Mouse (Mus musculus): ENCODE measurements around the gene Pde8b.

Pde8b gene

DNA sequence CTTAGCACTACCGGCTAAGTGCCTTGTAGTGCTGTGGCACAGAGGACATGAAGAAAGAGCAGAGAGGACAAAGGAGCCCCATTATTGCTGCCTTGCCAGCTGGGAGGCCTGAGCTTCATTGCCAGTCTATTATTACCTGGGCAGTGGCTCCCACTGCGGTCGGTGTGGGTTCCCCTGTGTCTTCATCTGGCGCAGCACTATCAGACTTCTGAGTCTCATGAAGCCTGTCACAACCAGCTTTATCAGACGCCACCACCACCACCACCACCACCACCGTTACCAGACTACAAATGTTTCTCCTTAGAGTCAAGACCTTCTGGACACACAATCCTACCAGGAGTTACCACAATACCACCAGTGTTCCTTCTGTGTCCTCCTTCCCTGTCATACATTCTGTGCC is 171.6 kb downstream of the Pde8b start:
- no peak for TF ChIP-seq NANOG (IDR thresholded peaks at IDR 0.05; ENCODE audit: borderline replicate concordance, low read length)
- no peaks in the 10 kb centered on the region for H3K9me3 ChIP-seq (ENCODE audit: low read length)
- H3K4me1 ChIP-seq (replicated peaks; ENCODE audit: low read depth, low read length), result no peaks in the 10 kb centered on the region
- H3K36me3 ChIP-seq (ENCODE audit: insufficient read depth, low read length), result no peaks in the 10 kb centered on the region
- H3K4me3 ChIP-seq (replicated peaks; ENCODE audit: low read length), result no peak overlapping the region
- no peaks in the 10 kb centered on the region for H3K27me3 ChIP-seq (ENCODE audit: insufficient read depth, low read length)

DNA sequence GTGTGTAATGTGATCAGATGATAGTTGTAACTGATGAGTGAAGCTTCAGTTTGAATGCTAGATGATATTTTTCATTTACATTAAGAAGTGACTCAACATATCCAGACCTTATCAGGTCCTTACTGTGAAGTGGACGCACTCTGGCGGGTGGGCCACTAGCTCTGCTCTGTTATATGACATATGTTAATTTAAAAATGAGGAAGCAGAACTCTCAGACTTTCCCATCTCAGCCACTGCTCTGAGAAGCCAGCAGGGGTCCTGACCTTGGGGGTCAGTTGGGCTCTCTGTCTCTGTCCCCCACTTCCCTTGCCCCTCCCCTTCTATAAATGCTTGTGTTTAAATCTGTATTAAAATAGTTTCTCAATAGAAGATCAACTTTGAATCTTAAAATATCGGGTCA is 172.4 kb downstream of the Pde8b start:
- Histone ChIP-seq H3K27me3 (ENCODE audit: insufficient read depth, low read length) (no peaks in the 10 kb centered on the region), H3K4me1 (replicated peaks; ENCODE audit: low read depth, low read length) (no peaks in the 10 kb centered on the region), H3K4me3 (replicated peaks; ENCODE audit: low read length) (no peak overlapping the region), H3K36me3 (ENCODE audit: insufficient read depth, low read length) (no peaks in the 10 kb centered on the region), H3K9me3 (ENCODE audit: low read length) (no peaks in the 10 kb centered on the region)
- TF ChIP-seq POU5F1 (IDR thresholded peaks at IDR 0.05; ENCODE audit: borderline replicate concordance, low read length), result no peak
- TF ChIP-seq NANOG (IDR thresholded peaks at IDR 0.05; ENCODE audit: borderline replicate concordance, low read length), result no peak
- no peak for TF ChIP-seq CTCF (conservative IDR thresholded peaks at IDR 0.05; ENCODE audit: low read length)

DNA sequence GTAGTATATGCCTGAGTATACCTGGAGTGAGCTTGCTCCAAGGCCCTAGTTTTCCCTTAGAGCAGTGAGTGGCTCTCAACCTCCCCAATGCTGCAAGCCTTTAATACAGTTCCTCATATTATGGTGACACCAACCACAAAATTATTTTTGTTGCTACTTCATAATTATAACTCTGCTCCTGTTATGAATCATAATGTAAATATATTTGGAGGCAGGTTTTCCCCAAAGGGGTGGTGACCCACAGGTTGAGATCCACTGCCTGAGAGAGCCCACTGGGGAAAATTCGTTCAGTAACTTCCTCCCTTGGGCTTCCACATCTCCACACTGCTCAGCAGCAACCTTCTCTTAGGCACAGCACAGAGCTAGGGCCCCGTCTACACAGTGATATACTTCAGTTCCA is 174.0 kb downstream of the Pde8b start:
- no peak overlapping the region for H3K4me3 ChIP-seq (replicated peaks; ENCODE audit: low read length)
- H3K9me3 ChIP-seq (ENCODE audit: low read length), result no peaks in the 10 kb centered on the region
- H3K27me3 ChIP-seq (ENCODE audit: insufficient read depth, low read length), result no peaks in the 10 kb centered on the region
- no peak for TF ChIP-seq CTCF (conservative IDR thresholded peaks at IDR 0.05; ENCODE audit: low read length)
- TF ChIP-seq POU5F1 (IDR thresholded peaks at IDR 0.05; ENCODE audit: borderline replicate concordance, low read length), result no peak
- no peak for TF ChIP-seq NANOG (IDR thresholded peaks at IDR 0.05; ENCODE audit: borderline replicate concordance, low read length)
- no peaks in the 10 kb centered on the region for H3K36me3 ChIP-seq (ENCODE audit: insufficient read depth, low read length)
- no peaks in the 10 kb centered on the region for H3K4me1 ChIP-seq (replicated peaks; ENCODE audit: low read depth, low read length)

DNA sequence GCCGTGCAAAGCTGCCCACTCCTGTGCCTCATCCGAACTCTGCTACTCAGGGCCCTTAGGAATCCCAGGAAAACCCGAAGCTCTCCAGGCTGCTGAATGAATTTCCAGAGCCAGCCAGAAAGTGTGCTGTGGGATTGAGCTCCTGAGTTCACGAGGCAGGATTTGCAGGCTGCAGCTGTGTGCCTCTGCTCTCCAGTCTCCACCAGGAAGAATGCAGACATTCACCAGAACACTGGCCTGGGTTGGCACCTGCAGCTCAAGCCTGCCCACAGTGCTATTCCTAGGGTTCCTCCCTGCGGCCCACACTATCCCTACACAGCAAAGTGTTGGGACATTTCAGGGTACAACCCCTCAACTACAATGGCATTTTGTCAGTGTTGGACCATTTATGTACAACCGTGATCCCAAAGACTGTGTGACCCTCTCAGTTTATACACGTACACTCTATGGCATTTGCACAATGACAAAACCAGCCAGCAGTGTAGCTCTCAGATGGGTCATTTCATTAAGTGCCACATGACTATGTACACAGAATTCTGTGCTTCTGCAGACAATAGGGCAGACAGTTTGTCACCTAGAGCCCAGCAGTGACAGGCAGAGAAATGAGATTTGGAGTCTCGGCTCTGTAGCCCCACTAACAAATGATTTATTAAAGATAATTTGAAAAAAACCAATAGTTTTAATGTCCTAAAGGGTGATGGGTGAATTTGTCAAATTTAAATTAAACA is 176.5 kb downstream of the Pde8b start:
- no peaks in the 10 kb centered on the region for H3K36me3 ChIP-seq (ENCODE audit: insufficient read depth, low read length)
- no peaks in the 10 kb centered on the region for H3K4me1 ChIP-seq (replicated peaks; ENCODE audit: low read depth, low read length)
- no peak for TF ChIP-seq NANOG (IDR thresholded peaks at IDR 0.05; ENCODE audit: borderline replicate concordance, low read length)
- no peak for TF ChIP-seq CTCF (conservative IDR thresholded peaks at IDR 0.05; ENCODE audit: low read length)
- no peak for TF ChIP-seq POU5F1 (IDR thresholded peaks at IDR 0.05; ENCODE audit: borderline replicate concordance, low read length)
- no peaks in the 10 kb centered on the region for H3K9me3 ChIP-seq (ENCODE audit: low read length)
- no peak overlapping the region for H3K4me3 ChIP-seq (replicated peaks; ENCODE audit: low read length)
- no peaks in the 10 kb centered on the region for H3K27me3 ChIP-seq (ENCODE audit: insufficient read depth, low read length)

DNA sequence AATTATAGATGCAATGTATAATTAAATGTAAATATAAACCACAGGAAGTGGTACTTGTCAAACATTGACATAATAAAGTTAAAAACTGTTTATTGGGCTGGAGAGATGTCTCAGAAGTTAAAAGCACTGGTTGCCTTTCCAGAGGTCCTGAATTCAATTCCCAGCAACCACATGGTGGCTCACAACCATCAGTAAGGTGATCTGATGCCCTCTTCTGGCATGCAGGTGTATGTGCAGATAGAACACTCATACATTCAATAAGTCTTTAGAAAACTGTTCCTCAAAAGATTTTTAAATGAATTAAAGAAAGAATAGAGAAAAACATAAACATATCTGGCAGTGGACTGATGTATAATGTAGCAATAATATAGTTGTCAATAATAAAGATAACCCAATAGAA is 179.9 kb downstream of the Pde8b start:
- Histone ChIP-seq H3K4me3 (replicated peaks; ENCODE audit: low read length) (no peak overlapping the region), H3K27me3 (ENCODE audit: insufficient read depth, low read length) (no peaks in the 10 kb centered on the region), H3K4me1 (replicated peaks; ENCODE audit: low read depth, low read length) (peaks cover under 1% of the 10 kb centered on the region), H3K36me3 (ENCODE audit: insufficient read depth, low read length) (no peaks in the 10 kb centered on the region), H3K9me3 (ENCODE audit: low read length) (no peaks in the 10 kb centered on the region)
- no peak for TF ChIP-seq POU5F1 (IDR thresholded peaks at IDR 0.05; ENCODE audit: borderline replicate concordance, low read length)
- peak; percentile 41 for TF ChIP-seq CTCF (conservative IDR thresholded peaks at IDR 0.05; ENCODE audit: low read length)

DNA sequence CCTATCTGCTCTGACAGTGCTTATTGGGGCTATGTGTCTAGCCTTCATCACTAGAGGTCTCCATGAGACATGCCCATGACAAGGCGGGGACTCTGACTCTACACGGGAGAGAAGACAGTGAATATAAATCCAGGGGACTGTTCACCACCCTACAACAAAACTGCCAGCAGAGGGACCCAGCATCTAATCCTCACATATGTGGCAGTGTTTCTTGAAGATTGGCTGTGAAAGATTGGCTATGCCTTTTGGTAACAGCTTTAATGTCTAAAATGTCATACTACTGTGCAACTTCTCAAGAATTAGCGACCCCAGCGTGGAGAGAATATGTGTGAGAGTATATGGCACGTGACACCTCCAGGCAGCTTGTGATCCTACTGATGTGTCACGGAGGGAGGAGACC is 182.3 kb downstream of the Pde8b start:
- Histone ChIP-seq H3K4me1 (replicated peaks; ENCODE audit: low read depth, low read length) (peaks cover 3% of the 10 kb centered on the region), H3K9me3 (ENCODE audit: low read length) (no peaks in the 10 kb centered on the region), H3K27me3 (ENCODE audit: insufficient read depth, low read length) (no peaks in the 10 kb centered on the region), H3K4me3 (replicated peaks; ENCODE audit: low read length) (no peak overlapping the region), H3K36me3 (ENCODE audit: insufficient read depth, low read length) (no peaks in the 10 kb centered on the region)
- TF ChIP-seq POU5F1 (IDR thresholded peaks at IDR 0.05; ENCODE audit: borderline replicate concordance, low read length) (no peak), NANOG (IDR thresholded peaks at IDR 0.05; ENCODE audit: borderline replicate concordance, low read length) (no peak), CTCF (conservative IDR thresholded peaks at IDR 0.05; ENCODE audit: low read length) (peak; percentile 16)

DNA sequence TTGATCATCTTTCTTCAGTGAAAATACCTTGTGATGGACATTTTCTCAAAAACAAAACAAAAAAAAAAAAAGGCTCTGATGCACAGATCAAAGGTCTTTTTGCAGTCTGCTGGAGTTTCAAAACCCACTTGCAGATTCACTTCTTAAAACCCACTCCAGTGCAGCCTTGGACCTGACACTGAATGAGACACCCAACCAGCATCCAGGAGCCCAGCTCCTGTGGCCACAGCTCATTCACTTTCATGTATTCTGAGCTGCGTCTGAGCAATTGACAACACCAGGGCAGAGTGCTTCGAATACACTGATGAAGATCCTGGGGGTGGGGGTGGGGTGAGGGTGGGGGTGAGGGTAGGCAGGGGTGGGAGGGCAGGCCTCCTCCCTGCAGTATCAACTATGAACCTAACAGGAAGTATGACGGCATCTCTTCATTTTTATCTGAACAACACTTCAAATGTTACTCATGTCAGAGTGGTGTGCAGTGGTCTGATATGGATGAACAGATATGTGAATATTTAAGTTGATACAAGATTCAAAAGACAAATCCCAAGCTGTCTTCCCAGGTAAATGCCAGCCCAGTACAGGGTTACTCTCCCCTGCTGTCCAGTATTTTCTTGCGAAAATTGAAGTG is 186.6 kb downstream of the Pde8b start:
- Histone ChIP-seq H3K4me1 (replicated peaks; ENCODE audit: low read depth, low read length) (peaks cover 3% of the 10 kb centered on the region), H3K9me3 (ENCODE audit: low read length) (no peaks in the 10 kb centered on the region), H3K27me3 (ENCODE audit: insufficient read depth, low read length) (no peaks in the 10 kb centered on the region), H3K36me3 (ENCODE audit: insufficient read depth, low read length) (no peaks in the 10 kb centered on the region), H3K4me3 (replicated peaks; ENCODE audit: low read length) (no peak overlapping the region)
- no peak for TF ChIP-seq NANOG (IDR thresholded peaks at IDR 0.05; ENCODE audit: borderline replicate concordance, low read length)
- TF ChIP-seq CTCF (conservative IDR thresholded peaks at IDR 0.05; ENCODE audit: low read length), result no peak
- TF ChIP-seq POU5F1 (IDR thresholded peaks at IDR 0.05; ENCODE audit: borderline replicate concordance, low read length), result no peak

DNA sequence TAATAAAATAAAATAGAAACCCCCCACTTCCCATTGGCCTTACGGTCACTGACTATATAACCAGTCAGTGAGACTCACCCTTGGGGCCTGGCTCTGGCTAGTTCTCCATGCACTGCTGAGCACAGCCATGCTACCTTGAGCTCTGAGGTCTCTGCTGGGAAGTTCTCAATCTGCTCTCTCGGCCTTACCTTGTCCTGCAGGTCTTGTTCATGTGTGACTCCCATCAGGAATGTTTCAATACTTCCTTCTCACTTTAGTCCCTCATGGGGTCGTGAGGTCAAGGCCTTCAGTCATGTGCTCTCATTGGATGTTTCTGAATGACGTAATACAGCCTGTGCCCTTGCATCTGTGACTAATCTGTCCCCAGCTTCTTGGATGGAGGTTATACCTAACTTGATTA is 191.3 kb downstream of the Pde8b start:
- no peak for TF ChIP-seq NANOG (IDR thresholded peaks at IDR 0.05; ENCODE audit: borderline replicate concordance, low read length)
- no peak for TF ChIP-seq CTCF (conservative IDR thresholded peaks at IDR 0.05; ENCODE audit: low read length)
- no peak for TF ChIP-seq POU5F1 (IDR thresholded peaks at IDR 0.05; ENCODE audit: borderline replicate concordance, low read length)
- H3K36me3 ChIP-seq (ENCODE audit: insufficient read depth, low read length), result no peaks in the 10 kb centered on the region
- no peaks in the 10 kb centered on the region for H3K4me1 ChIP-seq (replicated peaks; ENCODE audit: low read depth, low read length)
- no peak overlapping the region for H3K4me3 ChIP-seq (replicated peaks; ENCODE audit: low read length)
- no peaks in the 10 kb centered on the region for H3K9me3 ChIP-seq (ENCODE audit: low read length)
- H3K27me3 ChIP-seq (ENCODE audit: insufficient read depth, low read length), result no peaks in the 10 kb centered on the region
